Mouse (Mus musculus): ENCODE measurements around the gene Ddx54.

Ddx54 gene

GRCm38 (mm10) chr5:120582002-120582401 is 30.5 kb upstream of the Ddx54 start:
- peak; percentile 79 to 90 for DNase-seq

GRCm38 (mm10) chr5:120583511-120583910 is 29.0 kb upstream of the Ddx54 start:
- DNase-seq = no peak

- DNase-seq = no peak
Measured at GRCm38 (mm10) chr5:120584968-120585367, 27.6 kb upstream of the Ddx54 start.

DNA sequence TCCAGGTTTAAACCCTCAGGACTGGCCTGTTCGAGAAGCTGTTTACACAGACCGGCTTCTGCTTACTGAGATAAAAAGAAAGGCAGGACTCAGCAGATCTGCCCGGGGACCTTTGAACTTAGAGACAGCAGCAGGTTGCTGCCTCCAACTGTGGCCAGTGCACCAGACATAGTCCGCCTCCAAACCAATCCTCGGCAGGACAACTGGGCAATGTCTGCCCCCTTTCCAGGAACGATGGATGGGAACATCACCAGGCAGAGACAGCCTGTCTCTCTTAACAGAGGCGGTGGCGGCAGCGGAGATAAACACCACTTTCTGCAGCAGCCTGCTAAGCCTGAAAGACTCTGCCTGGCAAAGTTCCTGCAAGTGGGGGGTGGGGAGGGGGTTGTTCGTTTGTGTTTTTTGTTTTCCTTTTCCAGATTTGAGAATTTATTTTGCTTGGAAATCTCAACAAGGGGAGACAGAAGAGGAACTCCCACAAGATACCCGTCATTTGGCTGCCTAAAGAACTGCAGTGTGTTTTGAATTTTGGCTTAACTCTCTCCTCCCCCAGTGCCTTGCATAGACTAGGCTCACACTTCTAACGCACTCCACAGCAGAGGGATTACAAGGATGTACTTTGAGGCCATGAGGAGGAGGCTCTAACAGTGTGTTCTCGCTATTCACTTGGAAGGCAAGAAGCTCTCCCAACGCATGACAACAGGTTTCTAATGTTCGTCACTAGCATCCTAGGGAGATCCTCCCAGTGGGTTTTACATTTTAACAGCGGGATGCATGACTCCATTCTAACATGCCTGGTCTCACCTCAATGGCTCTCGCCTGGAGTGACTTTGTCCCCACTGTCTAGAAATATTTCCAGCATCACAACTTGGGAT is 25.6 kb upstream of the Ddx54 start:
- peak; percentile 87 to 88 for DNase-seq

DNA sequence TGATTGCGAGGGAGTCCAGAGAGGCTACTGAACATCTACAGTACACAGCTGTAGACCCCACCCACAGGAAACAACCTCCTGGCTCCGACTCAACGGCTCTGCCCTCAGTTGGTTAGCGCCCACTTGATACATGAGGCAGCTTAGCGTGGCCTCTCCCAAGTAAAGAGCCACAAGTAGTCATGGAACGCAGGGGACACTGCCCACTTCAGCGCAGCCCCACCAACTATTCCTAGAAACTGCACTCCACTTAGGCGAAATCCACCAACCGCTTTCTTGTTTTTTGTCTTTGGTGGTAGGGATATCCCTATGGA is 25.0 kb upstream of the Ddx54 start:
- no peak for DNase-seq

DNA sequence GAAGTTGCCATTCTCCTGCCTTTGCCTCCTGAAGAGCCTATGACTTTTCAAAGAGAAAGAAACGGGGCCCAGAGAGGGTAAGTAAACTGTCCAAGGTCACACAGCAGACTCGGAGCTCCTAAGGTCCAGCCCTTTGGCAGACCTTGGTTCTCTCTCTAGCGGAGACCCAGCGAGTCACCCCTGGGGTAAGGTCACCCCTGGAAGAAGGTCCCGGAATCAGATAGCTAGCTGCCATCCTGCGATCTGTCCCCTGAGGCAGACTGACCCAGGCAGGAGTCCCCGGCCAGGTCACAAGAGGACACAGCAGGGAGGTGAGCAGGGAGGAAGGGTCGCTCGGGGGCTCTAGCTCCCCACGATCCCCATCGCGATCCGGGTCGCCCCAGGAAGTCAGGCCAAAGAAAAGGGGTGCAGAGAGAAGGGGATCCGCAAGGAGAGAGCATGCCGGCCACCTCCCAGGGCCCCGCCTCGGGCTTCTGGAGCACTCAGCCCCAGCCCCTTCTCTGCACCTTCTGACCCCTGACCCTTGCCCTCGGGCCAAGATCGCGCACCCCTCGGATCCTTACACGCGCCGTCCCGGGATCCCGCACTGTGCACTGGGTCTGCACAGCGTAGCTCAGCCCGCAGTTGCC is 24.5 kb upstream of the Ddx54 start:
- no peak for DNase-seq

- peak; percentile 99 for DNase-seq
Measured at GRCm38 (mm10) chr5:120588569-120589094, 23.9 kb upstream of the Ddx54 start, which contains the start of the genes Tpcn1 and Iqcd. Gene Tpcn1, minus strand, starts transcription at chr5:120588673. Gene Iqcd, plus strand, starts transcription at chr5:120589016.

DNA sequence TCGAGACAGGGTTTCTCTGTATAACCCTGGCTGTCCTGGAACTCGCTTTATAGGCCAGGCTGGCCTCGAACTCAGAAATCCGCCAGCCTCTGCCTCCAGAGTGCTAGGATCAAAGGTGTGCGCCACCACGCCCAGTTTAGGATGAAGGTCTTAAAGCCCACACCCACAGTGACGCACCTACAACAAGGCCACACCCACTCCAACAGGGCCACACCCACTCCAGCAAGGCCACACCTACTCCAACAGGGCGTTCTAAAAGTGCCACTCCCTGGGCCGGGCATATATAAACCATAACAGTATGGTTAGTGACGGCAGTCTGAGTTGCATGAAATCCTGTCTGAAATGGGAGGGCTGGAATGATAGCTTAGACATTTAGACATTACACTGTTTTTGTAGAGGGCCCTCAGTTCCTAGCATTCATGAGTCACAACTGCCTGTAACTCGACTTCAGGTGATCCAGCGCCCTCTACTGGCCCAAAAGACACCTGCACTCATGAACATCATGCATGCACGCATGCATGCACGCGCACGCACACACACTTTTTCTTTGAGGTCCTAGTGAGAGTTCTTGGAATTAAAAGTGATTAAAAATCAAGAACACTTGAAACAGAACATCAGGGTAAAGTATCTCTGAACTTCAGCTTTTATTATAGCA is 22.1 kb upstream of the Ddx54 start:
- DNase-seq = peak in 1 of 2 experiments; percentile 62

GRCm38 (mm10) chr5:120592141-120592540 is 20.4 kb upstream of the Ddx54 start:
- DNase-seq = peak in 1 of 2 experiments; percentile 68

GRCm38 (mm10) chr5:120594485-120594884 is 18.1 kb upstream of the Ddx54 start:
- DNase-seq = peak; percentile 61 to 83

GRCm38 (mm10) chr5:120599625-120600024 is 12.9 kb upstream of the Ddx54 start:
- no peak for DNase-seq

DNA sequence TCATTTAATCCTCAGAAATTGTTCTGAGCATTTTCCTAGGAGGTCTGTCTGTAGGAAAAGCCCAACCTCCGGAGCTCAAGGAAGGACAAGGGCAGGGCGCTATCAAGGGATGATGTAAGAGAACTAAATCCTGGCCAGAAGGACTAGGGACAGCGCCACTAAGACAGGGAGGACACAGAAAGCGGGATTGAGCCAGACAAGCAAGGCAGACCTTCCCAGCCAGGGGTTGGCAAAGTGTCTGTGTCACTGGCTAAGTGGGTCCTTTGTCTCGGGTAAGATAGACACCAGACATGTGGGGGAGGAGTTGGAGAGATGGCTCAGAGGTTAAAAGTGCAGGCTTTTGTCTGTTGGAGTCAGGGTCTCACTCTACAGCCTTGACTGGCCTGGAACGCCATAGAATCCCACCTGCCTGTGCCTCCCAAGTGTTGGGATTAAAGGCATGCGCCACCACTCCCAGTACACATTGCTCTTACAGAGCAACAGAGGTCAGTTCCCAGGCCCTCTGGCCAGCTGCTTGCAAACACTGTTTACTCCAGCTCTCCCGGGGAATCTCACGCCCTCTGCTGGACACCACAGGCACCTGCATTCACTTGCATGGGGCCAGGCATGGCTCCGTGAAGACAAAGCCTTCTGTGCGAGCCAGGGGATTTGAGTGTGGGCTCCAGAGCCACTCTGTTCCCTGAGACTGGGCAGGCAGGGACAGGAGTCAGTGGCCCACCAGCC is 11.4 kb upstream of the Ddx54 start:
- DNase-seq = peak in 1 of 2 experiments; percentile 44

- DNase-seq = no peak
Measured at GRCm38 (mm10) chr5:120602210-120602609, 10.3 kb upstream of the Ddx54 start.

DNA sequence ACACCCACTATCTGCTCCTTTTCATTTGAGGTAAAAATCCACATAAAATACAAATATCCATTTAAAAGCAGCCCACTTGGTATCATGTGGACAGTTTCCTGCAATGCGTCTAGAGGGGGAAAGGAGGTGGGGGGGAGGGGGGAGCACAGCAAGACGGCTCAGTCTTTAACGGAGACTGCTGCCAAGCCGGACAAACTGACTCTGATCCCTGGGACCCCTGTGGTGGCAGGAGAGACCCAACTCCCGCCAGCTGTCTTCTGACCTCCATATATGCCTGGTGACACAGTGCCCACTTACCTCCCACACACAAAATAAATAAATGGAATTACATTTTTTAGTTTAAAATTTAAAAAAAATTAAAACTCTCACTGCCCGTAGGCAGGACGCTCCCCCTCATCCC is 9.0 kb upstream of the Ddx54 start:
- DNase-seq = no peak

DNA sequence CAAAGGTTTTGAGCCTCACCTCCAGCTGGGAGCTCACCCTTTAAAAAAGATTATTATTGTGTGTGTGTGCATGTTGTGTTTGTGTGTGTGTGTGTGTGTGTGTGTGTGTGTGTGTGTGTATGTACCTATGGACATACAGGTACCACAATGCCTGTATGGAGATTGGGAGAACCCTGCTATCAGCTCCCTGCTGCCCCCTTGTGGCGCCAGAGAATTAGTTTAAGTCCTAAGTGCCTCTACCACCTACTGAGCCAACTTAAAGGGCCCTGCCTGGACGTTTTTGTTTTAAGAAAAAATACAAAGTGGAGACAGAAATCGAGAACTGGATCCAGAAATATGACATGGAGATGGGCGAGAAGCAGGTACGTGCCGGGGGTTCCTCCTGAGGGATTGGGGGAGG is 7.7 kb upstream of the Ddx54 start:
- peak; percentile 76 to 91 for DNase-seq

GRCm38 (mm10) chr5:120605241-120605661 is 7.3 kb upstream of the Ddx54 start:
- no peak for DNase-seq

GRCm38 (mm10) chr5:120605688-120606087 is 6.9 kb upstream of the Ddx54 start:
- peak; percentile 78 to 86 for DNase-seq

GRCm38 (mm10) chr5:120606590-120607200 is 5.8 kb upstream of the Ddx54 start:
- no peak for DNase-seq

DNA sequence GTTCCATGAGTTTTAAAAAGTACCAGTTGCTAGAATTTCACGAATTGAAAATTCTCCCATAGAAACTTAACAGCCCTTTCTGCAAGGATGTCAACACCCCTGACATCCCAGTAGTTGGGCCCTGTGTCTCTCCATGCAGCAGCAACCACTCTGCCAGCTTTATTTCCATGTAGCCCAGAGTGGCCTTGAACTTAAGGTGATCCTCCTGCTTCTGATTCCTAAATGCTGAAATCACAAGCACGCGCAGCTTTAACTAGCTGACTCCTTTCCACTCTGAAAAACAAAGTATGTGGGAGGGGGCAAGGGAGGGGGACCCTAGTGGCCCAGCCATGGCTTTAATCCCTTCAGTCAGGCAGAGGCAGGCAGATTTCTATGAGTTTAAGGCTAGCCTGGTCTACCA is 5.2 kb upstream of the Ddx54 start:
- no peak for DNase-seq

DNA sequence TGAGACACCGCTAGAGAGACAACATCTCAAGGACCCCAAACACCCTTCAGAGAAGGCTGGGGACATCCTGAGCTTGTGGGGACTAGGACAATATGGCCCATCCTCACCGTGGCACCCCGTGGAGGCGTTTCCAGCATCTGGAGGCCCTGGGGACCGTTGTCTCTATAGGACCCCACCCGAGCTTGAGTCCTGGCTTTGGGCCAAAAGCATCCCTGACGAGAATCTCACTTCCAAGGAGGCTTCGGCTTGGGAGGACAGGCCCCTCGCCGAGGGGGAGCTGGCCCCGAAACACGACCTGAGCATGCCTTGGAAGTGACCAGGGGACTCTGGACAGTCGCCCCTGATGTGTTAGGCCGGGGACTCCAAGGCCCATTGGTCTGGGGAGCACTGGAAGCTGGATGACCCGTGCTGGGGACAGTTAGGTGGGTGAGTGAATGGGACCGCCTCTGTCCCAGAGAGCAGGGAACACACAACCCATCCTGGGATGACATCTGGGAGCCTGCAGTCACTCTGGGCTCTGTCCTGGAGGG is 3.2 kb upstream of the Ddx54 start:
- no peak for DNase-seq

DNA sequence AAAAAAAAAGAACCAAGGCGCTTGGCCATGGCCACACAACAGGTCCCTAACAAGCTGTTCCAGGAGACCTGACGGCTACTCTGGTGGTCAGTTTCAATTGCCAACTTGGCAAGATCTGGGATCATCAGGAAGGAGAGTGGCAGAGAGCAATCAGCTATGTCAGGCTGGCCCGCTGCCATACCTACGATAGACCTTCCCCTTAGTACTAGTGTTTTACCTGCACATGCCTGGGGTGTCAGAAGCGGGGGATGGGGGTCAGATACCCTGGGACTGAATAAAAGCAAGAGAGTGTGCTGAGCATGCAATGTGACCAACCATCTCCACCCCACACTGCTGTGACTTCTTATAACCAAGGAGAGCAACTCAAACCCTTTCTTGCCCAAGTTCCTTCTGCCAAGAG is 1.6 kb upstream of the Ddx54 start:
- DNase-seq = peak; percentile 52 to 53

GRCm38 (mm10) chr5:120611416-120611815 is 1.1 kb upstream of the Ddx54 start:
- no peak for DNase-seq
